Comparison of ENCODE assay signal across 9 mouse cellular contexts in genomic region chr1:172650519-172651287, GRCm38 (mm10). TPM values are rescaled to one million over a fixed set of nuclear protein-coding genes. Genes with fewer than 3 reads are reported as not detected.
DNase-seq lines count a peak whose midpoint lies in the region; ATAC-seq and TF ChIP-seq lines count a peak whose summit lies in the region.
"Had no signal": no experiment of that assay in that cellular context is flagged by ENCODE, and none has a peak within 500 bp of the region (broad histone marks: within the 10 kb centered on the region; RNA-seq: fewer than 3 reads in every experiment).

No protein-coding gene starts in this region.

- H3K4me1 ChIP-seq in forebrain, postnatal 0 days (ENCODE audit: insufficient read depth) = no peaks in the 10 kb centered on the region
- peaks cover 6% of the 10 kb centered on the region for H3K4me1 ChIP-seq in forebrain, embryonic 10.5 days
- H3K4me1 ChIP-seq in embryonic facial prominence, embryonic 10.5 days = 0 out of 2 replicates have a peak, but pooled peaks cover 3% of the 10 kb centered on the region
- no peaks in the 10 kb centered on the region for H3K4me1 ChIP-seq in lung, postnatal 0 days (ENCODE audit: insufficient read depth, low read depth, low read length)

- H3K27ac ChIP-seq in forebrain, postnatal 0 days (ENCODE audit: low read depth, low read length) = no peak overlapping the region
- H3K27ac ChIP-seq in forebrain, embryonic 10.5 days = no peak overlapping the region
- no peak overlapping the region for H3K27ac ChIP-seq in embryonic facial prominence, embryonic 10.5 days (replicated peaks)
- no peak overlapping the region for H3K27ac ChIP-seq in lung, postnatal 0 days (ENCODE audit: low read length)

- no peak for TF ChIP-seq EP300 in lung, postnatal 0 days (IDR thresholded peaks at IDR 0.05)

- no peak overlapping the region for H3K9ac ChIP-seq in forebrain, postnatal 0 days
- no peak overlapping the region for H3K9ac ChIP-seq in lung, postnatal 0 days (replicated peaks; ENCODE audit: low read depth)

- H3K36me3 ChIP-seq in forebrain, postnatal 0 days (ENCODE audit: insufficient read depth) = no peaks in the 10 kb centered on the region
- H3K36me3 ChIP-seq in forebrain, embryonic 10.5 days (replicated peaks) = no peaks in the 10 kb centered on the region
- H3K36me3 ChIP-seq in embryonic facial prominence, embryonic 10.5 days (replicated peaks) = no peaks in the 10 kb centered on the region
- H3K36me3 ChIP-seq in lung, postnatal 0 days (ENCODE audit: insufficient read depth, low read length) = no peaks in the 10 kb centered on the region

- H3K4me2 ChIP-seq in forebrain, postnatal 0 days (ENCODE audit: low read depth) = no peak overlapping the region
- H3K4me2 ChIP-seq in lung, postnatal 0 days (replicated peaks; ENCODE audit: low read depth, low read length) = no peak overlapping the region

- peak; percentile 40 for TF ChIP-seq CTCF in forebrain, postnatal 0 days (IDR thresholded peaks at IDR 0.05; ENCODE audit: low read depth)
- TF ChIP-seq CTCF in lung, postnatal 0 days (IDR thresholded peaks at IDR 0.05) = peak; percentile 67

- 62% methylated on average over 8 of the region's 8 CpGs for WGBS in forebrain, postnatal 0 days
- 58% methylated on average over 8 of the region's 8 CpGs for WGBS in forebrain, embryonic 10.5 days
- WGBS in embryonic facial prominence, embryonic 10.5 days = 58% methylated on average over 8 of the region's 8 CpGs
- 58% methylated on average over 8 of the region's 8 CpGs for WGBS in lung, postnatal 0 days

- ATAC-seq in forebrain, postnatal 0 days = no peak
- no peak for ATAC-seq in lung, postnatal 0 days
- no peak for ATAC-seq in erythroblast, adult 5-6 weeks (replicated peaks; ENCODE audit: low FRiP score, poor library complexity, severe bottlenecking)

- H3K27me3 ChIP-seq in forebrain, postnatal 0 days (ENCODE audit: insufficient read depth, low read length) = no peaks in the 10 kb centered on the region
- no peaks in the 10 kb centered on the region for H3K27me3 ChIP-seq in forebrain, embryonic 10.5 days (ENCODE audit: poor library complexity, severe bottlenecking)
- no peaks in the 10 kb centered on the region for H3K27me3 ChIP-seq in embryonic facial prominence, embryonic 10.5 days (replicated peaks; ENCODE audit: low read depth, poor library complexity, severe bottlenecking)
- H3K27me3 ChIP-seq in lung, postnatal 0 days (replicated peaks; ENCODE audit: insufficient read depth, low read length) = no peaks in the 10 kb centered on the region

- no peak for DNase-seq in forebrain, postnatal 0 days
- no peak for DNase-seq in forebrain, embryonic 10.5 days (ENCODE audit: extremely low spot score, low spot score)
- peak; percentile 32 for DNase-seq in right cerebral cortex, postnatal 4 days
- no peak for DNase-seq in right cerebral cortex, postnatal 25 days
- peak; percentile 42 for DNase-seq in embryonic facial prominence, embryonic 10.5 days (ENCODE audit: low spot score)
- DNase-seq in lung, postnatal 0 days (ENCODE audit: low spot score) = no peak
- no peak for DNase-seq in spleen, postnatal 36 days (ENCODE audit: low spot score in 2 of 2)

- H3K4me3 ChIP-seq in forebrain, postnatal 0 days (ENCODE audit: low read depth, low read length) = no peak overlapping the region
- H3K4me3 ChIP-seq in forebrain, embryonic 10.5 days = no peak overlapping the region
- H3K4me3 ChIP-seq in embryonic facial prominence, embryonic 10.5 days = no peak overlapping the region
- H3K4me3 ChIP-seq in lung, postnatal 0 days (ENCODE audit: low read depth, low read length) = no peak overlapping the region

- H3K9me3 ChIP-seq in forebrain, postnatal 0 days (ENCODE audit: low read length) = no peaks in the 10 kb centered on the region
- no peaks in the 10 kb centered on the region for H3K9me3 ChIP-seq in forebrain, embryonic 10.5 days
- no peaks in the 10 kb centered on the region for H3K9me3 ChIP-seq in embryonic facial prominence, embryonic 10.5 days
- H3K9me3 ChIP-seq in lung, postnatal 0 days (ENCODE audit: low read length) = no peaks in the 10 kb centered on the region

RNA-seq across cellular contexts. Expression of gene Dusp23, which starts 17.9 kb away (rescaled TPM):
- total RNA-seq in forebrain, postnatal 0 days (2014; rRNA removed) = 1.9 and 3.0 TPM in 2 replicates
- 8.0 and 8.9 TPM in 2 replicates for polyA plus RNA-seq in forebrain, postnatal 0 days (2015; fragmentation: Nextera tagmentation; extraction: Ambion mirVana)
- polyA plus RNA-seq in forebrain, embryonic 10.5 days (2016; fragmentation: Nextera tagmentation; extraction: Ambion mirVana) = 8.3 and 8.8 TPM in 2 replicates
- 9.4 and 9.9 TPM in 2 replicates for polyA plus RNA-seq in embryonic facial prominence, embryonic 10.5 days (2016; fragmentation: Nextera tagmentation; extraction: Ambion mirVana)
- polyA plus RNA-seq in lung, postnatal 0 days (2015; fragmentation: Nextera tagmentation; extraction: Ambion mirVana) = 18.6 and 21.8 TPM in 2 replicates
- total RNA-seq in erythroblast, adult 5-6 weeks (2015; ENCODE audit: low replicate concordance) = 3.1 and 3.7 TPM in 2 replicates
- 0.77 TPM in 1 of 2 replicates, not detected in the other for total RNA-seq in erythroblast, adult 5-6 weeks (2017; ENCODE audit: low replicate concordance)

RNA-seq across cellular contexts. Expression of gene Crp, which starts 47.2 kb away (rescaled TPM):
- 0.19 TPM in 1 of 2 replicates, not detected in the other for total RNA-seq in forebrain, postnatal 0 days (2014; rRNA removed)
- not detected in 2 replicates for polyA plus RNA-seq in forebrain, postnatal 0 days (2015; fragmentation: Nextera tagmentation; extraction: Ambion mirVana)
- polyA plus RNA-seq in forebrain, embryonic 10.5 days (2016; fragmentation: Nextera tagmentation; extraction: Ambion mirVana) = not detected in 2 replicates
- polyA plus RNA-seq in embryonic facial prominence, embryonic 10.5 days (2016; fragmentation: Nextera tagmentation; extraction: Ambion mirVana) = not detected in 2 replicates
- polyA plus RNA-seq in lung, postnatal 0 days (2015; fragmentation: Nextera tagmentation; extraction: Ambion mirVana) = 0.07 TPM in 1 of 2 replicates, not detected in the other
- not detected in 2 replicates for total RNA-seq in erythroblast, adult 5-6 weeks (2015; ENCODE audit: low replicate concordance)
- total RNA-seq in erythroblast, adult 5-6 weeks (2017; ENCODE audit: low replicate concordance) = not detected in 2 replicates
- total RNA-seq: heart, postnatal 14 days had no signal

RNA-seq across cellular contexts. Expression of gene Fcrl6, which starts 48.4 kb away (rescaled TPM):
- not detected in 2 replicates for total RNA-seq in forebrain, postnatal 0 days (2014; rRNA removed)
- polyA plus RNA-seq in forebrain, postnatal 0 days (2015; fragmentation: Nextera tagmentation; extraction: Ambion mirVana) = 0.18 TPM in 1 of 2 replicates, not detected in the other
- 0.32 TPM in 1 of 2 replicates, not detected in the other for polyA plus RNA-seq in forebrain, embryonic 10.5 days (2016; fragmentation: Nextera tagmentation; extraction: Ambion mirVana)
- 0.25 TPM in 1 of 2 replicates, not detected in the other for polyA plus RNA-seq in embryonic facial prominence, embryonic 10.5 days (2016; fragmentation: Nextera tagmentation; extraction: Ambion mirVana)
- not detected in 2 replicates for polyA plus RNA-seq in lung, postnatal 0 days (2015; fragmentation: Nextera tagmentation; extraction: Ambion mirVana)
- not detected in 2 replicates for total RNA-seq in erythroblast, adult 5-6 weeks (2015; ENCODE audit: low replicate concordance)
- total RNA-seq in erythroblast, adult 5-6 weeks (2017; ENCODE audit: low replicate concordance) = not detected in 2 replicates
- total RNA-seq: heart, postnatal 14 days had no signal

Comparison
In these comparisons a context has a peak if more than half of its experiments do, and no peak if none do; other contexts are left out.
1. DNase-seq: peak in right cerebral cortex, postnatal 4 days (single experiment) and embryonic facial prominence, embryonic 10.5 days (single experiment); none in forebrain, postnatal 0 days (single experiment), forebrain, embryonic 10.5 days (single experiment), right cerebral cortex, postnatal 25 days (single experiment), lung, postnatal 0 days (single experiment) and spleen, postnatal 36 days (0 of 2).